Mouse (Mus musculus) urinary bladder, postnatal 36 days (tissue): ENCODE results near the gene Plcl1.

Experiments used
- DNase-seq, 2 experiments: peaks; one replicate each; pipeline ENCODE4 v3.0.0; 2022; ENCODE audit warnings: low spot score in 2 of 2, mixed read lengths in 1 of 2

The Plcl1 gene

GRCm38 (mm10) chr1:55702106-55702505 lies 296.4 kb downstream of the Plcl1 start:
- no peak for DNase-seq

GRCm38 (mm10) chr1:55704707-55705106 lies 299.0 kb downstream of the Plcl1 start:
- DNase-seq: no peak

GRCm38 (mm10) chr1:55705173-55705572 lies 299.5 kb downstream of the Plcl1 start:
- DNase-seq: no peak

- DNase-seq: no peak
Observed at GRCm38 (mm10) chr1:55705756-55706155, 300.0 kb downstream of the Plcl1 start.

- DNase-seq: no peak
Observed at GRCm38 (mm10) chr1:55706933-55707332, 301.2 kb downstream of the Plcl1 start.

- no peak for DNase-seq
Observed at GRCm38 (mm10) chr1:55717283-55717803, 311.6 kb downstream of the Plcl1 start.

- no peak for DNase-seq
Observed at GRCm38 (mm10) chr1:55725428-55725827, 319.7 kb downstream of the Plcl1 start.

- DNase-seq: no peak
Observed at GRCm38 (mm10) chr1:55729332-55729731, 323.6 kb downstream of the Plcl1 start.

GRCm38 (mm10) chr1:55732951-55733350 lies 327.2 kb downstream of the Plcl1 start:
- DNase-seq: no peak

- peak; percentile 71 to 74 for DNase-seq
Observed at GRCm38 (mm10) chr1:55736054-55736740, 330.5 kb downstream of the Plcl1 start.

GRCm38 (mm10) chr1:55736762-55737288 lies 331.1 kb downstream of the Plcl1 start:
- no peak for DNase-seq

- no peak for DNase-seq
Observed at GRCm38 (mm10) chr1:55738746-55739365, 333.1 kb downstream of the Plcl1 start.

GRCm38 (mm10) chr1:55741885-55742284 lies 336.2 kb downstream of the Plcl1 start:
- DNase-seq: peak in 1 of 2 experiments; percentile 38

- DNase-seq: no peak
Observed at GRCm38 (mm10) chr1:55748516-55748915, 342.8 kb downstream of the Plcl1 start.

GRCm38 (mm10) chr1:55749770-55750169 lies 344.0 kb downstream of the Plcl1 start:
- DNase-seq: no peak

GRCm38 (mm10) chr1:55755742-55756141 lies 350.0 kb downstream of the Plcl1 start:
- peak; percentile 19 to 24 for DNase-seq

- no peak for DNase-seq
Observed at GRCm38 (mm10) chr1:55762284-55762683, 356.6 kb downstream of the Plcl1 start.

GRCm38 (mm10) chr1:55763171-55763570 lies 357.4 kb downstream of the Plcl1 start:
- no peak for DNase-seq

- DNase-seq: no peak
Observed at GRCm38 (mm10) chr1:55766743-55767142, 361.0 kb downstream of the Plcl1 start.

- DNase-seq: no peak
Observed at GRCm38 (mm10) chr1:55770072-55770785, 364.5 kb downstream of the Plcl1 start.

- no peak for DNase-seq
Observed at GRCm38 (mm10) chr1:55792817-55793216, 387.1 kb downstream of the Plcl1 start.
